Mouse (Mus musculus): ENCODE results near the gene Pth2r.

The Pth2r gene

GRCm38 (mm10) chr1:65281756-65282155 lies at the start of gene Pth2r:
Pth2r (plus strand) TSS chr1:65282056.
- DNase-seq (ENCODE audit: low spot score in 2 of 2) = no peak

DNA sequence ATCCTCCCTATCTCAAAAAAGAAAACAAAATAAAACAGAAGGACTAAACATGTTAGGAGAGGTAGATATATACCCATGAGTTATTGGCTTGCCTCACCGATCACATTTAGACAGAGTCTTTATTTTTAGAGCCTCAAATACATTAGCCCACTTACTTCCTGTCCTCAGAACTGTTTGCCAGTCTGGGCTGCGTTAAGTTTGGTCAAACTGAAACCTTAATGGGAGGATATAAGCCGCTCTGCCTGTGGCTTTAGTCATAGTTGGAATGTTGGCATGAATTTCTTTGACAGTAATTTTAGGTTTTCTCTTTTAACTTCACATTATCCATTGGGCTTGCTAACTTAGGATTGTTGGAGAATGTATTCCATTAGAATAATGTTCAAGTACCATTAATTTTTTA lies 44.1 kb upstream of the Pth2r start:
- DNase-seq (ENCODE audit: low spot score in 2 of 2) = no peak

- DNase-seq (ENCODE audit: low spot score in 2 of 2) = no peak
Observed at GRCm38 (mm10) chr1:65245637-65246036, 36.2 kb upstream of the Pth2r start.

DNA sequence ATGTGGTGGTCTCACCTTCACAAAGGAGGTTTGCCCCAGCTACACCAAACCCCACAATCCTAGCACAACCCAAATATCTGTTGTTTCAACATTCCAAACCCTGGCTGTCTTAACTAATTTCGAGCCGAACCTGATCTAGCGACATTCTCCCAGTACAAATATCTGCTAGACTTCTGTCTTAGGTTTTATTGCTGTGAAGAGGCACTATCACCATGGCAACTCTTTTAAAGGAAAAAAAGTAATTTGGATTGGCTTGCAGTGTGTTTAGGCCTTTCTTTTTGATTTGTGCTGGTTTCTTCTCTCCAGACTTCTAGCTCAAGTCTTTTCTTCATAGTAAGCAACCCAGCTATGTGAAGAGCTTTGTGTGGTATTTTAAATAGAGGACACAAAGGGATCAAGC lies 1.4 kb upstream of the Pth2r start:
- no peak for DNase-seq (ENCODE audit: low spot score in 2 of 2)

DNA sequence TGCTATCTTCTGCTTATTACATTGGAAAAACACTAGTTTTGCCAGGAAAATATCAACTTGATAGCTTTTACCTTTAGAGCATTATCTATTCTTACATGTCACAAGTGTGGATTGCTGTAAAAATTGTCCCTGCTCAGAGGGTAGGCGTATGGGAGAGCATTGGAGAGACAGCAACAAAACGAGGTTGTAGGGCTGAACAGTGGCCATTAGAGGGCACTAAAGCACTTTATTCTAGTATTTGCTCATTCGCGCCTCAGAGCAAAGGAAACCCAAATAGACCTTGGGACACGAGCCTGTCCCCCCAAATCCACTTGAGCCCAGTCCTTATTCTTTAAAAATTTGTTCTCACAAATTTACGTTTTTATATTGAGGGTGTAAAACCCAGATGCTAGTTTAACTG lies 910 bp downstream of the Pth2r start:
- DNase-seq (ENCODE audit: low spot score in 2 of 2) = peak; percentile 12 to 46

DNA sequence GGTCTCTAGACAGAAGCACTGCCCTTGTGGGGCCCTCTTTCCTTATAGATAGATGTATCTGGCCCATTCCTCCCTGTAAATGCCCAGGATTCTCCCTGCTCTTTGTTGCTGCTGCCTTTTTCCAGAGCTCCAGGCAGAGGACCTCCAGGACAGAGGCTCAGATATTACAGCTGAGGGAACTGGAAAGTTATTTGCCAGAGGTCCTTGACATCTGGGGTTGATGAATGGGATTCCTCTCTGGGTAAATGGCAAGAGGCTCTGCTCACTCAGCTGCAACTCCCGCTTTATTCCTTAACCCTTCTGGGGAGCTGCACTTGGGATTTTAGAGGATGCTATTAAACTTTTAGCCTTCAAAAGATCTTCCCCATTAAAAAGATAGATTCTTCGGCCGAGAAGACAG lies 26.6 kb downstream of the Pth2r start:
- no peak for DNase-seq (ENCODE audit: low spot score in 2 of 2)

DNA sequence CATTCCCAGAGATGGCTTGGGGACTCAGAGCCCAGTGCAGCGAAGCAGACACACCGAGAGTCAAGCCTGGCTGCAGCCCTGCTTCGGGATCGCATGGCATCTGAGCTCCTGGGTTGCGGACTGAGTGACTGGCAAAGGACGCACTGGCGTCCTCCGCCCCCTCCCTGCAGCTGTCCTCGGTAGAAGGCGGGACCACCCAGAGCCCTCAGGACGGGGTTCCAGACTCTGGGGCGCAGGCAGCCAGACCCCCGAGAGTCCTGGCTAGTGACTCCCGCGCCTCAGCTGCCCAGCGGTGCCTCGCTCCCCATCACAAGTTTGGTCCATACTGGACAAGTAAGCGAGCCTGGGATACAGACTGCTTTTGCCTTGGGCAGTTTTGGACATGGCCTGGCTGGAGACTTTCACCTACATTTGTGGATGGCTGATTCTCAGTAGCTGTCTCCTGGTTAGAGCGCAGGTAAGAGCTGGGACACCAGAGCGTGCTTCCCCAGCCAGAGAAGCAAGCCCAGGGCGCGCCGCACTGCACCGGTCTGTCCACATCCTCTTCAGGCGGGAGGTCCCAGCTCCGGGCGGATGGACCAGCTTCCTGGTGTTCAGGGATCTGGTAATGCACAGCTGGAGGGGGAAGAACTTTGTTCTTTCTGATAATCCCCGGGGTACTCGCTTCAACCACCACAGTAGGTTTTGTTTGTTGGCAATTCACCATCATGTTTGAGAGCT lies 29.5 kb downstream of the Pth2r start:
- no peak for DNase-seq (ENCODE audit: low spot score in 2 of 2)

GRCm38 (mm10) chr1:65312118-65312517 lies 30.3 kb downstream of the Pth2r start:
- DNase-seq (ENCODE audit: low spot score in 2 of 2) = peak in 1 of 2 experiments; percentile 19

- DNase-seq (ENCODE audit: low spot score in 2 of 2) = no peak
Observed at GRCm38 (mm10) chr1:65312896-65313295, 31.0 kb downstream of the Pth2r start.

- DNase-seq (ENCODE audit: low spot score in 2 of 2) = no peak
Observed at GRCm38 (mm10) chr1:65314054-65315021, 32.5 kb downstream of the Pth2r start.

DNA sequence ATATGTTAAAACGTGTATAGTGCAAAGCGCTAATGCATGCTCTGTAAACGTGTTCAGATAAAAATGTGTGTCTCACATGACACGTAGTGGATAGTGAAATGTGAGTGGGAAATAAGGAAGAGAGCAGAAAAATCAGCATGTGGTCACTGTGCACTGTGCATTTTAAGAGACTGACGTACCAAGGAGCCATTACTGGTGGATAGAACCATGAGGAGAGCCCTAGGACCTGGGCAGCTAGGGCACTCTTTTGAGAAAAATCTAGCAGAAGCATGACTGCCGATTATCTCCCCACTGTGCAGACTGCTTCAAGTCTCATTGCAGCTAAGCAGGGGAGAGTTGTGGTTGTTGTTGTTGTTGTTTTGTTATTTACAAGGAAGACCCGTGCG lies 33.2 kb downstream of the Pth2r start:
- DNase-seq (ENCODE audit: low spot score in 2 of 2) = no peak

GRCm38 (mm10) chr1:65334026-65334425 lies 52.2 kb downstream of the Pth2r start:
- DNase-seq (ENCODE audit: low spot score in 2 of 2) = peak; percentile 26 to 43

DNA sequence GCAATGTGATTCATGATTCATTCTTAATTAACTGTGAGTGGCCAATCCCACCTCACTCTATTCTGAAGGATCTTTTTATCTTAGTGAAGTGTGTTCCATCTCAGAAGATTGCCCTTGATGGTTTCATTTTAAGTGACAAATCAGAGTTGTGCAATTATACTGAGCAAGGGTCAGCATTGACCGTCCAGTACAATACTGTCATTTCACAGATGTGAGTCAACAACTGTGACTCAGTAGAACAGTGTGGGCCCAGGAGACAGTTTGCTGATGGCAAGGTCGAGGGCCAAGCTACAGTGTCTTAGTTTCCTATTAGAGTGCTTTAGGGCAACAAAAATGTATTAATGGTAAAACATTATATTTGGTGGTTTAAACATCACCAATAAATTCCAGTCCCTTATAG lies 55.9 kb downstream of the Pth2r start:
- DNase-seq (ENCODE audit: low spot score in 2 of 2) = no peak

- DNase-seq (ENCODE audit: low spot score in 2 of 2) = no peak
Observed at GRCm38 (mm10) chr1:65340240-65340639, 58.4 kb downstream of the Pth2r start.

GRCm38 (mm10) chr1:65352979-65353378 lies 71.1 kb downstream of the Pth2r start:
- no peak for DNase-seq (ENCODE audit: low spot score in 2 of 2)

- no peak for DNase-seq (ENCODE audit: low spot score in 2 of 2)
Observed at GRCm38 (mm10) chr1:65354153-65354552, 72.3 kb downstream of the Pth2r start.

DNA sequence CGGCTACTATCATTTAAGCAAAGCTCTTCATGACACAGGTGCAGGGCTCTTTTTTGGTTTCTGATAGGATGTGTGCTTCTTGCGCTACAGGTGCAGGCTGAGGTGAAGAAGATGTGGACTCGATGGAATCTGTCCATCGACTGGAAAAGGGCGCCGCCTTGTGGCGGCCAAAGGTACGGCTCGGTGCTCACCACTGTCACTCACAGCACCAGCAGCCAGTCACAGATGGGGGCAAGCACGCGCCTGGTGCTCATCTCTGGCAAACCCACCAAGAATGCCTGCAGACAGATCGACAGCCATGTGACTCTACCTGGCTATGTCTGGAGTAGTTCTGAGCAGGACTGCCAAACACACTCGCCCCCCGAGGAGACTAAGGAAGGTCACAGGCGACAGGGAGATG lies 106.5 kb downstream of the Pth2r start:
- DNase-seq (ENCODE audit: low spot score in 2 of 2) = peak; percentile 6 to 11

- DNase-seq (ENCODE audit: low spot score in 2 of 2) = no peak
Observed at GRCm38 (mm10) chr1:65389621-65390020, 107.8 kb downstream of the Pth2r start.

- no peak for DNase-seq (ENCODE audit: low spot score in 2 of 2)
Observed at GRCm38 (mm10) chr1:65407441-65407840, 125.6 kb downstream of the Pth2r start.

- no peak for DNase-seq (ENCODE audit: low spot score in 2 of 2)
Observed at GRCm38 (mm10) chr1:65420909-65421308, 139.1 kb downstream of the Pth2r start.

GRCm38 (mm10) chr1:65422501-65423010 lies 140.7 kb downstream of the Pth2r start:
- no peak for DNase-seq (ENCODE audit: low spot score in 2 of 2)
